Mouse (Mus musculus): ENCODE measurements at regions not wholly inside any gene's neighbourhood (a gene's known extent, or its start where the extent isn't known, plus 50 kb on each side); places are given as distances from the start of the nearest gene placed in this dataset.

DNA sequence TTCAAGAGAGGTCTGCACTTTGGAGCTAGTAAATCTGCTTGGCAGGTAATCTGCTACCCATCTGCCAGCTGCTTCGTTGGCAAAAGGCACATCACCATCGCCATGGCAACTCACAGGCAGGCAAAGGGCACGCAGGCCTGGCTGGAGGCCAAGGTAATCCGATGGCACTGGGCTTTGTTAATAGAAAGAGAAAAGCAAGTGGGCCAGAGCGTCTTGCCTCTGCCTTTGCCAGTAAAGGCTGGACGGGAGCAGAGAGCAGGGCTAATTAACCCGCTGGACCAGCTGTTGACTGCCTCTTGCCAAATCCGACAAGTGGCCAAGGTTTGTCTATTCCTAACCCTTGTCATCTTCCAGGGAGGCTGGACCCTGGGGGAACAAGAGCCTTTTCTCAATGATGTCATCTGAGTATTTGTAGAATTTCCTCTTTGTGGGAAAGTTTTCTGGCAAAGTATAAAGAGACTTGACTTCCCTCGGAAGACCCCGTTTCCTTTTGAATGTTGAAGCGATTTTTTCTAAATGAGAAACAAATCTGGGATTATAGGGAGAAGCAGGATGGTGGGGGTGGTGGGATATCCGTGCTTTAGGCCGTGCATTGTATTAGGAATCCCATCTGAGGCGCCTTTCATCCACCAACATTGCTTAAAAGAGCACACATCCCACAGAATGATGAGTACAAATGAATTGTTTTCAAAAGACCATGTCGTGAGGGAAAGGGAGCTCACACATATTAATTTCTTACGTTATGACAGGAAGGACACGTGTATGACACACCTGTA is 941.7 kb downstream of the Gsdmc2 start:
- no peaks in the 10 kb centered on the region for H3K27me3 ChIP-seq (ENCODE audit: control insufficient read depth, insufficient read depth, low read length)
- peaks cover 4% of the 10 kb centered on the region; the same call in 1 of the 2 replicates for H3K4me1 ChIP-seq (replicated peaks; ENCODE audit: control insufficient read depth, insufficient read depth, low read length)
- TF ChIP-seq POLR2A (IDR thresholded peaks at IDR 0.05; ENCODE audit: control insufficient read depth, extremely low read depth, insufficient read depth, low read length, poor library complexity) = no peak
- no peak for TF ChIP-seq CTCF (IDR thresholded peaks at IDR 0.05; ENCODE audit: borderline replicate concordance, control insufficient read depth, extremely low read depth, insufficient read depth, low read length, poor library complexity)
- H3K36me3 ChIP-seq (ENCODE audit: control insufficient read depth, insufficient read depth, low read length) = no peaks in the 10 kb centered on the region
- no peak for DNase-seq
- no peak overlapping the region for H3K4me3 ChIP-seq (ENCODE audit: control insufficient read depth, insufficient read depth, low read length)
- H3K27ac ChIP-seq (ENCODE audit: control insufficient read depth, insufficient read depth, low read length) = no peak overlapping the region
- 64% methylated on average over 17 of the region's 17 CpGs for WGBS

DNA sequence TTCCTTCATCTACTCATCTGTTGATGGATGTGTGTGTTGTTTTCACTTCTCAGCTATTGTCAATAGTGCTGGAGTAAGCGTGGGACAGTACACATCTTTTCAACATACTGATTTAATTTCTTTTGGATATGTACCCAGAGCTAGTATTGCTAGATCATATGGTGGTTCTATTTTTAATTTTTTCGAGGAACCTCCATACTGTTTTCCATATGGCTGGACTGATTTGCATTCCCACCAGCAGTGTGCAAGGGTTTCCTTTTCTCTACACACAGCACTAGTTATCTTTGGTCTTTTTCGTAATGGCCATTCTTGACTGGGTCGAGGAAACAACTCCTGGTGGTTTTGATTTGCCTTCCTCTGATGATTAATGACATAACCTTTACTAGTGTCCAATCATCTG is 943.0 kb downstream of the Gsdmc2 start:
- no peak for TF ChIP-seq CTCF (IDR thresholded peaks at IDR 0.05; ENCODE audit: borderline replicate concordance, control insufficient read depth, extremely low read depth, insufficient read depth, low read length, poor library complexity)
- TF ChIP-seq POLR2A (IDR thresholded peaks at IDR 0.05; ENCODE audit: control insufficient read depth, extremely low read depth, insufficient read depth, low read length, poor library complexity) = no peak
- peaks cover 4% of the 10 kb centered on the region; the same call in 1 of the 2 replicates for H3K4me1 ChIP-seq (replicated peaks; ENCODE audit: control insufficient read depth, insufficient read depth, low read length)
- WGBS = 96% methylated on average over 4 of the region's 4 CpGs

DNA sequence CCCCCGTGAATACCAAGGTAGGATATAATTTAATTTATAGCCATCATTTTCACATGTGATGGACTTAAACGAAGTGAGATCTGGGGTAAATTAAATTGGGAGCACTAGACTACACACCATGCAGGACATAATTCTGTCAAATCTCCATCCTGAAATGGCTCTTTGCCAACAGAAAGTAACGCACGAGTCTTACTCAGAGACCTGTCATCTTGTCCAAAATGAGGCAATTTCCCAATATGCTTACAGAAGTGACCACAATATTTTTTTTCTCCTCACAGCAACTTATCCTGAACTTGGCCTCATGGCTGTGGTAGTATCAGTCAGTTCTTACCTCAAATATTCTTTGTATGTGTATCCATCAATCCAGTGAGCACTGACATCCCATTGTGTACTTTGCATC is 955.2 kb downstream of the Gsdmc2 start:
- WGBS = 94% methylated on average over 4 of the region's 4 CpGs
- Histone ChIP-seq H3K36me3 (ENCODE audit: control insufficient read depth, insufficient read depth, low read length) (no peaks in the 10 kb centered on the region), H3K4me3 (ENCODE audit: control insufficient read depth, insufficient read depth, low read length) (no peak overlapping the region), H3K27ac (ENCODE audit: control insufficient read depth, insufficient read depth, low read length) (no peak overlapping the region), H3K4me1 (replicated peaks; ENCODE audit: control insufficient read depth, insufficient read depth, low read length) (no peaks in the 10 kb centered on the region), H3K27me3 (ENCODE audit: control insufficient read depth, insufficient read depth, low read length) (no peaks in the 10 kb centered on the region)
- no peak for TF ChIP-seq CTCF (IDR thresholded peaks at IDR 0.05; ENCODE audit: borderline replicate concordance, control insufficient read depth, extremely low read depth, insufficient read depth, low read length, poor library complexity)
- no peak for TF ChIP-seq POLR2A (IDR thresholded peaks at IDR 0.05; ENCODE audit: control insufficient read depth, extremely low read depth, insufficient read depth, low read length, poor library complexity)
- DNase-seq = no peak

More for the DNA sequence above, 943.0 kb downstream of the Gsdmc2 start:
- Histone ChIP-seq H3K36me3 (ENCODE audit: control insufficient read depth, insufficient read depth, low read length) (no peaks in the 10 kb centered on the region), H3K27me3 (ENCODE audit: control insufficient read depth, insufficient read depth, low read length) (no peaks in the 10 kb centered on the region), H3K27ac (ENCODE audit: control insufficient read depth, insufficient read depth, low read length) (no peak overlapping the region), H3K4me3 (ENCODE audit: control insufficient read depth, insufficient read depth, low read length) (no peak overlapping the region)
- no peak for DNase-seq

DNA sequence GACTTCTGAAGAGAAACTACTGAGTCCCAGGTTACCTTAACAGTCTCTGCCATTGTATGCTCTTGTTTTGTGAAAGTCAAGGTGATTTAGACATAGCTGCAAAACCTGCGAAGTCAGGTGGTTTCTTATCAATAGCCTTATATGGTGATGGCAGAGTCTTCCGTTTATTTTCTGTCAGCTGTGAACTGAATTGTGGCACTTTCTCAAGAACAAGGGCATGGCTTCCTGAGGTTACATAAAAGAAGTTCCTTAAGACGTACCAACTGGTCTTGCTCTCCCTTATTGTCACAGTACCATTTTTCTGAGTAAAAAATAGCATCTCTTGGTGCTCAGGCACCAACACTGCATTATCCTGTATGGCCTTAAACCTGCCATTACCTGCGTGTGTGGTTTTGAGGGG is 959.6 kb downstream of the Gsdmc2 start:
- Histone ChIP-seq H3K4me3 (ENCODE audit: control insufficient read depth, insufficient read depth, low read length) (no peak overlapping the region), H3K27me3 (ENCODE audit: control insufficient read depth, insufficient read depth, low read length) (no peaks in the 10 kb centered on the region), H3K27ac (ENCODE audit: control insufficient read depth, insufficient read depth, low read length) (no peak overlapping the region), H3K36me3 (ENCODE audit: control insufficient read depth, insufficient read depth, low read length) (no peaks in the 10 kb centered on the region), H3K4me1 (replicated peaks; ENCODE audit: control insufficient read depth, insufficient read depth, low read length) (no peaks in the 10 kb centered on the region)
- no peak for DNase-seq
- WGBS = 11% methylated on average over 4 of the region's 4 CpGs
- TF ChIP-seq CTCF (IDR thresholded peaks at IDR 0.05; ENCODE audit: borderline replicate concordance, control insufficient read depth, extremely low read depth, insufficient read depth, low read length, poor library complexity) (no peak), POLR2A (IDR thresholded peaks at IDR 0.05; ENCODE audit: control insufficient read depth, extremely low read depth, insufficient read depth, low read length, poor library complexity) (no peak)

DNA sequence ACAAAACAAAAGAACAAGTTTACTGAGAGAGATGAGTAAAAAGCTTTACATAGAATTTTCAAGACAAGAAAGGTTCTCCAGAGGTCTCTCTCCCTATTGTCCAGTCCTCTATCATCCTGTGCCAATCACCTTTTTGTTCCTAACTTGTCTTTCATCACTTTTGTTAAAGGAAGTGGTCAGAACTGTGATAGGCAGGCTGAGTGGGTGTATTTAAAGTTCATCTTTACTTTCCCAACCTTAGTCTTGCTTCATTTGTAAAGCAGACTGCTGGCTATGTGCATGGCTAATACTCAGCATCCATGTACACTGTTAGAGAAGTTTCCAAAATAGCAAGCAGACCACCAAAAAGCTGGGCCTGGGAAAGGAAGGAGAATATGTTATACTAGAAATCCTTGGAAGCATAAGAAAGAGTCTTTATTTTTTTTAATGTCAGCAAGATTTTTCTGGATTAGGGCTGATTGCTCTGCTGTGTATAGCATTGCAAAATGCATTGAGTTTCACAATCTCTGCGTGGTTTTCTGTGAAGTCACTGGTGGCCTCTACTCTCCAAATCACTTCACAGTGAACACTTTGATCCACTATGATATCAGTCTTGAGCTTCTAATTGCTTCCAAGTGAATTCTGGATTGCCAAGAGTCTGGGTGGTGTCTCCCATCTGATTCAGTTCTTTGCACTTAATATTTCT is 973.8 kb downstream of the Gsdmc2 start:
- no peak for DNase-seq
- Histone ChIP-seq H3K36me3 (ENCODE audit: control insufficient read depth, insufficient read depth, low read length) (no peaks in the 10 kb centered on the region), H3K27me3 (ENCODE audit: control insufficient read depth, insufficient read depth, low read length) (no peaks in the 10 kb centered on the region), H3K27ac (ENCODE audit: control insufficient read depth, insufficient read depth, low read length) (no peak overlapping the region), H3K4me3 (ENCODE audit: control insufficient read depth, insufficient read depth, low read length) (no peak overlapping the region), H3K4me1 (replicated peaks; ENCODE audit: control insufficient read depth, insufficient read depth, low read length) (no peaks in the 10 kb centered on the region)
- TF ChIP-seq POLR2A (IDR thresholded peaks at IDR 0.05; ENCODE audit: control insufficient read depth, extremely low read depth, insufficient read depth, low read length, poor library complexity) (no peak), CTCF (IDR thresholded peaks at IDR 0.05; ENCODE audit: borderline replicate concordance, control insufficient read depth, extremely low read depth, insufficient read depth, low read length, poor library complexity) (no peak)
- WGBS = 81% methylated on average over 1 of the region's 1 CpGs

DNA sequence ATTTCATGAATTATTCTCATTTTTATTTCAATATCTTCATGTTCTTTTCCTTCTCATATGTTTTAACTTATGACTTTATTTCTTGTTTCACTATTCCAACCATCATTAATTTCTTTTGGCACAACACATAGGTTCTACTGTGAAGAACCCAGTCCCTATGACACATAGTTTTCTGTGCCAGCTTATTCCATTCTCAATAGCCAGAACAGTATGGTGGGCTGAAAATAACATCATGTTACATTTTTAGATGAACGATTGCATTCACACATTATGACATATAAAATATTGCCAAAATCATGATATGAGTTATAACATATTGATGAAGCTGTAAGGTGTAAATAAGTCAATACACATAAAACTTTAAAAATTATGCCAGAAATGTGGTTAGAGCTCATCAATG is 982.4 kb downstream of the Gsdmc2 start:
- WGBS = 93% methylated on average over 1 of the region's 1 CpGs
- no peaks in the 10 kb centered on the region for H3K36me3 ChIP-seq (ENCODE audit: control insufficient read depth, insufficient read depth, low read length)
- H3K4me1 ChIP-seq (replicated peaks; ENCODE audit: control insufficient read depth, insufficient read depth, low read length) = no peaks in the 10 kb centered on the region
- DNase-seq = no peak
- H3K27me3 ChIP-seq (ENCODE audit: control insufficient read depth, insufficient read depth, low read length) = no peaks in the 10 kb centered on the region
- TF ChIP-seq CTCF (IDR thresholded peaks at IDR 0.05; ENCODE audit: borderline replicate concordance, control insufficient read depth, extremely low read depth, insufficient read depth, low read length, poor library complexity) = no peak
- TF ChIP-seq POLR2A (IDR thresholded peaks at IDR 0.05; ENCODE audit: control insufficient read depth, extremely low read depth, insufficient read depth, low read length, poor library complexity) = no peak
- no peak overlapping the region for H3K4me3 ChIP-seq (ENCODE audit: control insufficient read depth, insufficient read depth, low read length)
- no peak overlapping the region for H3K27ac ChIP-seq (ENCODE audit: control insufficient read depth, insufficient read depth, low read length)
